Mouse (Mus musculus): ENCODE measurements around the gene Gm12800.
"Not testable (repeated sequence)": the region's sequence is repeated elsewhere in the genome, so short reads cannot be mapped to it uniquely, and the experiment has no call there.

- TF ChIP-seq CTCF (IDR thresholded peaks at IDR 0.05; ENCODE audit: borderline replicate concordance, insufficient read depth, low read length); POLR2A (IDR thresholded peaks at IDR 0.05; ENCODE audit: low read depth, low read length): not testable (repeated sequence)
Measured at GRCm38 (mm10) chr4:101940107-101940506, 31.2 kb downstream of the Gm12800 start, which contains the start of gene Gm12794.
